Mouse (Mus musculus): Measurements from ENCODE around the gene Olfr1175-ps.

The Olfr1175-ps gene

DNA sequence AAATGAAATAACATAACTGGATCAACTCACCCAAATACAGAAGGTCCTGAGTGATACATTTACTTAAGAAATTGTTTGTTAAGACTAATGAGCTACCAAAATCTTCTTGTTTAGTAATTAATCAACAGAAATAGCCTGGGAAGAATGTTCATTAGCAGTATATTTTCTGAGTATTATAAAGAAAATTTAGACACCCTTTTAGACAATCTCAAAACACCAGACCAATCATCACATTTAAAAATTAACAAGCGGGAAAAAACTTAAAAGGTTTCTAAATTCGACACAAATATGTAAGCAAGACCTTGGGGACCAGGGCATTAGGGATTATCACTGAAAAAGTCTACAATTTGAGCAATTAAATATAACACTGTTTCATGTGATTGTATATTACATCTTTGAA lies at the start of gene Olfr1175-ps:
Gene Olfr1175-ps, minus strand, starts transcription at position 101 of the 400 bp plus-strand sequence.
- DNase-seq, result no peak

DNA sequence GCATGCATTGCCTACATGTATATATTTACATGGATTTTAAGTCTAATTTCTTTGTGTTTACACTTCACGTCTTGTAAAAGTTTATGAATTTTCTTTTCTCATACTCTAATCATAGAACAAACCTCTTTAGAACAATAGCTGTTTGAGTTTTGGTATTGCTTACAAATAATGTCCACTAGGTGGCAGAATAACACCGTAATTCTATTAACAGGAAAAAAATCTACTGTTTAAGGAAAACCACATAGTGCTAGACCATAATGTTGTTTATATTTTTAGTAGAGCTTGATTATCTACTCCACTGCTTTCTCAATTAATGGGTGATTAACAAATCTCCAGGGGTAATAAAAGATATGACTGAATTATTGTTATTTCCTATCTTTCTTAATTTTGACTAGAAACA lies 29.3 kb upstream of the Olfr1175-ps start:
- DNase-seq, result no peak

DNA sequence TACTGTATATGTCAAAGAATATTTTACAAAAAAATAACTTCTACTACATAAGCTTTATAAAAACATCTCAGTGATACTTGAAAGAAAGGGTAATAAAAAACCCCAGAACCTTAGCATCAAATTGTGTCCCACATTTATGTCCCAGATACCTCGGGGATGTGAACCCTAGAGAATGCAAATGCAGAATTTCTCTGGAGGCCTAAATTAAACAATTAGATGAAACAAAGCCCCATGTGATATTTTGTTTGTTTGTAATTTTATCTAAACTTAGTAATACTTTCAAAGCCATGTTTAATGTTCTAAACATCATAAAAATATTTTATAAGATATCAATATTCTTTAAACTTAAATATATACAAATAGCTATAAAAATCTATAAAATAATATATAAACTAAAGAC lies 19.4 kb upstream of the Olfr1175-ps start, which contains the start of gene Olfr1177-ps:
Gene Olfr1177-ps, minus strand, starts transcription at position 101 of the 400 bp plus-strand sequence.
- no peak for DNase-seq

DNA sequence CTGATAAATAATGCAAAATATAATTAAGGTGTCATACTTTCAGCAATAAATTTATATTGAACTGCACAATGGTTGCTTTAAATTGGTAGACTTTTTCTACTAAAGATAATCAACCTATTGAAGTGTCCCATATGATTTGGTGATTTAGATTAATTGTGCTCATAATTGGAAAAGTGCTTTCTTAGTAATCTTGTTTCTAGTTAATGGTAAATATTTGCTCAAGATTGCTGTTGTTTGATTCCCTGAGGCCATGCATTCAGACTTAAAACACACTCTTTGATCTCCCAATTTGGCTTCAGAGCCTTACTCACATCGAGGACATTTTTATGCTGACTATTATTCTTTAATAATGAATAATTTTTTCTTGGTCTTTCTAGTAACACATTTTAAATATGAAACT lies 9.4 kb upstream of the Olfr1175-ps start, which contains the start of gene Olfr1176:
Gene Olfr1176, plus strand, starts transcription at position 301 of the 400 bp plus-strand sequence.
- no peak for DNase-seq

DNA sequence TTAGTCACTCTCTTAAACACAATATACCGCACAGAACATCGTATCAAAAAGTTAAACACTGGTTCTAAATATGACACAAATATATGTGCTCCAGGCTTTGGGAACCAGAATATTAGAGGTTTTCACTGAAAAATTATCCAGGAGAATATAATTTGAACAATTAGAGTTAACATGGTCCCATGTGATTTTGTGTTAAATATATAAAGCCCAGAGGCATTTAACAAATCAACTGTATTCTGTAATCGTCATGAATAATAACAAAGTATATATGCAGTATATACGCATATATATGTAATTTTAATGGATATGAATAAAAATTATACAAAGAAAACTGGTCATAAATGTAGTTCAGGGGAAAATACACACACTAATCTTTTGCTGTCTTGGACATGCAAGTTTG lies 12.0 kb downstream of the Olfr1175-ps start, which contains the start of gene Olfr1174-ps:
Gene Olfr1174-ps, minus strand, starts transcription at position 101 of the 400 bp plus-strand sequence.
- DNase-seq, result no peak

DNA sequence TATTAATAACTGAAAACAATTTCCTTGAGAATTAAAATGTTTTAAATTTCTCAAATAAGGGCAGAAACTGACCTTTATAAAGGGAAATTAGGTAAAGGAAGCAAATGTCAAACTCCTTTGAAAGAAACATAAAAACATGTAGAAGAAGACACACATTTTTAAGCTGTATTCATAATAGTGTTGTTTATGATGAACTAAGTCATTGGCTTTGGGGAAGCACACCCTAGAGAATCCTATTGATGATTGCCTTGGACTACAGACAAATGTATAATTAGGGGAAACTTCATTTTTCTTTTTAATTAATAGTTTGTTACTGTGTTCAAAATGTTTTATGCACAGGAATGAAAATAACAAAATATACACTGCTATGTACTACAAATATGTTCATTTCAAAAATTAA lies 47.2 kb downstream of the Olfr1175-ps start, which contains the start of gene Olfr1173:
Gene Olfr1173, minus strand, starts transcription at position 101 of the 400 bp plus-strand sequence.
- DNase-seq, result no peak
